Mouse (Mus musculus) spleen, postnatal 4 days (tissue): ENCODE results near the gene Dock4.

Experiments
- DNase-seq, 2 experiments: peaks; one replicate each; pipeline ENCODE4 v3.0.0; 2022; ENCODE audit warnings: low spot score in 2 of 2

The Dock4 gene

GRCm38 (mm10) chr12:40746081-40746480, 300.3 kb downstream of the Dock4 start:
- no peak for DNase-seq

GRCm38 (mm10) chr12:40759281-40759680, 313.5 kb downstream of the Dock4 start:
- no peak for DNase-seq

GRCm38 (mm10) chr12:40767258-40767816, 321.6 kb downstream of the Dock4 start:
- DNase-seq, result no peak

- DNase-seq, result no peak
Measured at GRCm38 (mm10) chr12:40773091-40773490, 327.3 kb downstream of the Dock4 start.

GRCm38 (mm10) chr12:40781554-40781953, 335.8 kb downstream of the Dock4 start:
- DNase-seq, result no peak

GRCm38 (mm10) chr12:40788621-40789111, 342.9 kb downstream of the Dock4 start:
- DNase-seq, result no peak

GRCm38 (mm10) chr12:40789379-40790361, 343.9 kb downstream of the Dock4 start:
- no peak for DNase-seq

GRCm38 (mm10) chr12:40791221-40791620, 345.5 kb downstream of the Dock4 start:
- no peak for DNase-seq

- DNase-seq, result no peak
Measured at GRCm38 (mm10) chr12:40792184-40792650, 346.5 kb downstream of the Dock4 start.

- no peak for DNase-seq
Measured at GRCm38 (mm10) chr12:40794066-40794465, 348.3 kb downstream of the Dock4 start.

GRCm38 (mm10) chr12:40794756-40795155, 349.0 kb downstream of the Dock4 start:
- no peak for DNase-seq

GRCm38 (mm10) chr12:40795768-40796167, 350.0 kb downstream of the Dock4 start:
- DNase-seq, result no peak

GRCm38 (mm10) chr12:40796813-40797491, 351.2 kb downstream of the Dock4 start:
- no peak for DNase-seq

- DNase-seq, result no peak
Measured at GRCm38 (mm10) chr12:40797561-40798343, 352.0 kb downstream of the Dock4 start.

GRCm38 (mm10) chr12:40798344-40799017, 352.7 kb downstream of the Dock4 start:
- DNase-seq, result no peak

GRCm38 (mm10) chr12:40801456-40801855, 355.7 kb downstream of the Dock4 start:
- DNase-seq, result no peak

GRCm38 (mm10) chr12:40805257-40805656, 359.5 kb downstream of the Dock4 start:
- DNase-seq, result no peak

- DNase-seq, result no peak
Measured at GRCm38 (mm10) chr12:40807916-40808315, 362.2 kb downstream of the Dock4 start.

- DNase-seq, result no peak
Measured at GRCm38 (mm10) chr12:40813474-40813873, 367.7 kb downstream of the Dock4 start.

GRCm38 (mm10) chr12:40814659-40815363, 369.1 kb downstream of the Dock4 start:
- no peak for DNase-seq
